Mouse (Mus musculus): ENCODE measurements around the gene Xab2. TPM values are rescaled to one million over a fixed set of nuclear protein-coding genes. Genes with fewer than 3 reads are reported as not detected.
A peak's percentile ranks its signal among the peaks of the same experiment; 100 is the strongest.

Xab2 gene
- polyA plus RNA-seq, 1 experiment from 2014 or later = 56.1 TPM

DNA sequence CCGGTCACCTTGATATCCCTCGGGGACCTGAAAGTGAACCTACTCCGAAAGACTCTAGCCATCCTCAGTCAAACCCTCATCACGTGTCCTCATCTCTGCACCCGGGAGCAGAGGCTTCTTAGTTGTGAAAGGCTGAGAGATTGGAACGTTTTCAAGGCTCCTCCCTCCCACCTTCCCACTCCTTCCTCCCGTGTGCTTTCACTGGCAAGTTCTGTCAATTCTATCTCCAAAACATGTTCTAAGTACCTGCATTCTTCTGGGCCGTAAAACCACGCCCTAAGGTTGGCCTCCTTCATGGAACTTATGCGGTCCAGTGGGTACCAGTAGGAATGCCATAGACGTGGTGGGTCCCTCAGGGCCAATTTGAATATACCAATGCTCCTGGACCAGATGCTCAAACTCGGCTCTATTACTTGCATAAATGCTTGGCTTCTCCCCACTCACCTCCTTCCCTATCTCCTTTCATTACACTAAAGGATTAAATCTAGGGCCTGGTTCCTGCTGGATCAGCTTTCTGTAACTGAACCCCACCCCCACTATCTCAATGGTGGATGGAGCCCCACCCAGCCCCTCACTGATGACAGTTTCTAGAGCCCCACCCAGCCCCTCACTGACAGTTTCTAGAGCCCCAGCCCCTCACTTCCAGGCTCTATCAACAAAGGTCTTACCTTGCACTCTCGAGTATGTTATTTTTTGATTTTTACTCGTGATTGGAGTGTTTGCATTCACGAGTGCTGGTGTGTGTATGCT lies 44.7 kb downstream of the Xab2 start:
- Histone ChIP-seq H3K9me3 (ENCODE audit: control insufficient read depth, low read length) (no peaks in the 10 kb centered on the region), H3K4me2 (ENCODE audit: low read depth, low read length) (no peak overlapping the region), H3K27ac (ENCODE audit: low read length) (no peak overlapping the region), H3K36me3 (ENCODE audit: control insufficient read depth, insufficient read depth, low read length) (no peaks in the 10 kb centered on the region), H3K9ac (ENCODE audit: low read length) (no peak overlapping the region), H3K27me3 (ENCODE audit: control insufficient read depth, insufficient read depth, low read depth, low read length) (no peaks in the 10 kb centered on the region), H3K4me1 (replicated peaks; ENCODE audit: control insufficient read depth, insufficient read depth, low read length) (no peaks in the 10 kb centered on the region; the same call in 1 of the 2 replicates), H3K4me3 (ENCODE audit: low read length) (no peak overlapping the region)
- ATAC-seq (ENCODE audit: low read depth) = no peak
- 55% methylated on average over 15 of the region's 15 CpGs for WGBS

- no peaks in the 10 kb centered on the region; the same call in 1 of the 2 replicates for H3K4me1 ChIP-seq (replicated peaks; ENCODE audit: control insufficient read depth, insufficient read depth, low read length)
- H3K4me3 ChIP-seq (ENCODE audit: low read length) = no peak overlapping the region
- H3K9me3 ChIP-seq (ENCODE audit: control insufficient read depth, low read length) = no peaks in the 10 kb centered on the region
- H3K36me3 ChIP-seq (ENCODE audit: control insufficient read depth, insufficient read depth, low read length) = no peaks in the 10 kb centered on the region
- no peak for ATAC-seq (ENCODE audit: low read depth)
- no peak overlapping the region for H3K4me2 ChIP-seq (ENCODE audit: low read depth, low read length)
- H3K27me3 ChIP-seq (ENCODE audit: control insufficient read depth, insufficient read depth, low read depth, low read length) = no peaks in the 10 kb centered on the region
- no peak overlapping the region for H3K27ac ChIP-seq (ENCODE audit: low read length)
- 83% methylated on average over 3 of the region's 3 CpGs for WGBS
- no peak overlapping the region for H3K9ac ChIP-seq (ENCODE audit: low read length)
These were observed 46.6 kb downstream of the Xab2 start for GRCm38 (mm10) chr8:3574546-3574945.

- no peak overlapping the region for H3K4me2 ChIP-seq (ENCODE audit: low read depth, low read length)
- no peak for ATAC-seq (ENCODE audit: low read depth)
- WGBS = 68% methylated on average over 5 of the region's 5 CpGs
These were observed 51.3 kb downstream of the Xab2 start for GRCm38 (mm10) chr8:3569784-3570183.

DNA sequence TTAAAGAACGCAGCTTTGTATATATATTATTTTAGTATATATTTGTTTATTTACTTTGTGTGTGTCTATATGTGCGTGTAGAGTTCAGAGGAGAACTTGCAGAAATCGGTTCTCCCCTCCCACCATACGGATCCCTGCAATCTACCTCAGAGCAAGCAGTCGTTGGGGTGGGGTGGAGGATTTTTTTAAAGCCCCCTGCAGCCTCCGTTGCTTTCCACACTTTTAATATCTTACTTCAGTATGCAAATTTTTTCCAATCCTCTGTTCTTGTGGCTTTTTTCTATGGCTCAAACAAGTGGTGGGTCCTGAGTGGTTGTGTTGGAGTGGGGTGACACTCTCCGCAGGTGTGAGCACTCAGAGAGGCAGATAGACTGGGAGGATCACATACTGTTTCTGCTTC lies 52.7 kb downstream of the Xab2 start:
- no peaks in the 10 kb centered on the region for H3K9me3 ChIP-seq (ENCODE audit: control insufficient read depth, low read length)
- H3K9ac ChIP-seq (ENCODE audit: low read length) = no peak overlapping the region
- no peak overlapping the region for H3K4me3 ChIP-seq (ENCODE audit: low read length)
- ATAC-seq (ENCODE audit: low read depth) = no peak
- no peak overlapping the region for H3K27ac ChIP-seq (ENCODE audit: low read length)
- H3K27me3 ChIP-seq (ENCODE audit: control insufficient read depth, insufficient read depth, low read depth, low read length) = no peaks in the 10 kb centered on the region
- no peaks in the 10 kb centered on the region for H3K36me3 ChIP-seq (ENCODE audit: control insufficient read depth, insufficient read depth, low read length)
- 8% methylated on average over 7 of the region's 7 CpGs for WGBS
- peak overlapping the region; percentile 9; the same call in 1 of the 2 replicates for H3K4me2 ChIP-seq (ENCODE audit: low read depth, low read length)
- H3K4me1 ChIP-seq (replicated peaks; ENCODE audit: control insufficient read depth, insufficient read depth, low read length) = no peaks in the 10 kb centered on the region

More at GRCm38 (mm10) chr8:3569784-3570183, 51.3 kb downstream of the Xab2 start:
- H3K9ac ChIP-seq (ENCODE audit: low read length) = no peak overlapping the region
- H3K36me3 ChIP-seq (ENCODE audit: control insufficient read depth, insufficient read depth, low read length) = no peaks in the 10 kb centered on the region
- H3K27ac ChIP-seq (ENCODE audit: low read length) = no peak overlapping the region
- H3K4me1 ChIP-seq (replicated peaks; ENCODE audit: control insufficient read depth, insufficient read depth, low read length) = no peaks in the 10 kb centered on the region
- H3K4me3 ChIP-seq (ENCODE audit: low read length) = no peak overlapping the region
- no peaks in the 10 kb centered on the region for H3K27me3 ChIP-seq (ENCODE audit: control insufficient read depth, insufficient read depth, low read depth, low read length)
- H3K9me3 ChIP-seq (ENCODE audit: control insufficient read depth, low read length) = no peaks in the 10 kb centered on the region

DNA sequence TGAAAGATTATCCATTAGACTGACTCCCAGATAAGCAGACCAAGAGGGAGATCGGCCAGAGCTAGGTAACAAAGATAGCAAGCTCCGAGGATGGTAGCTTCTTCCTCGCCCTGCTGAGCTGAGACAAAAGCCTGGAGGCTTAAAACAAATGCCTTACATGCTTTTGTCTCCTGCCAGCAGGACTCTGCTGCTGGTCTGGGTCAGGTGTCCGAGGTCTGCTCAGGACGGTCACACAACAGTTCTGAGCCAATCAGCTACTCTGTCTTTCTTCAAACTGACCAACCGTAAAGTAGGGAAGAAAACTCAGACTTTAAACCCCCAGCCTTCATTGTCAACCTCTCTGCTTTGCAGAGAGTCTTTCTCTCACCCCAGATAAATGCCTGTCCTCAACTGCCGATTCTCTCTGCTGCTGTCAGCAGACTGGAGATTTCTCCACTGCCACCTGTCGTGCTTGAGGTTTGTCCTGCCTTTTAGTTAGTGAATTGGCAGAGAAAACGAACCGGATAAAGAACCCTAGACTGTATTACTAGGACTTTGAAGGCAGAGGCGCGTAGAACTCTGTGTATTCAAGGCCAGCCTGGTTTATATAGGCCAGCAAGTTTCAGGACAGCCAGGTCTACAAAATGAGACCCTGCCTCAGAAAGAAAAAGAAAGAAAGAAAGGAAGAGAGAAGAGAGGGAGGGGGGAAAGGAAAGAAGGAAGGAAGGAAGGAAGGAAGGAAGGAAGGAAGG lies 53.3 kb downstream of the Xab2 start, which contains the start of gene C330021F23Rik:
Gene C330021F23Rik (plus strand): TSS at position 350 of the 731 bp plus-strand sequence.
- H3K9ac ChIP-seq (ENCODE audit: low read length) = 0 out of 2 replicates have a peak within 1 kb of the TSS, but pooled peaks have one; percentile 13
- peak within 1 kb of the TSS; percentile 13; the same call in 1 of the 2 replicates for H3K4me3 ChIP-seq (ENCODE audit: low read length)
- H3K27me3 ChIP-seq (ENCODE audit: control insufficient read depth, insufficient read depth, low read depth, low read length) = no peaks in the 10 kb centered on the region
- 5% methylated on average over 12 of the region's 12 CpGs for WGBS
- H3K27ac ChIP-seq (ENCODE audit: low read length) = no peak within 1 kb of the TSS
- peak within 1 kb of the TSS; percentile 21 for H3K4me2 ChIP-seq (ENCODE audit: low read depth, low read length)
- no peaks in the 10 kb centered on the region for H3K4me1 ChIP-seq (replicated peaks; ENCODE audit: control insufficient read depth, insufficient read depth, low read length)
- ATAC-seq (ENCODE audit: low read depth) = 0 out of 2 replicates have a peak, but pooled peaks have one; percentile 38
- no peaks in the 10 kb centered on the region for H3K9me3 ChIP-seq (ENCODE audit: control insufficient read depth, low read length)
- H3K36me3 ChIP-seq (ENCODE audit: control insufficient read depth, insufficient read depth, low read length) = no peaks in the 10 kb centered on the region

Other genes starting within 250 kb of the Xab2 start
- gene Arhgef18, start 228.3 kb downstream of the Xab2 start, polyA plus RNA-seq (2015; fragmentation: Nextera tagmentation; extraction: Ambion mirVana) = 6.9 and 7.6 TPM in 2 replicates
- 9.5 and 11.1 TPM in 2 replicates for gene Pex11g, start 153.6 kb downstream of the Xab2 start, polyA plus RNA-seq (2015; fragmentation: Nextera tagmentation; extraction: Ambion mirVana)
- gene Tex45, start 150.5 kb downstream of the Xab2 start, polyA plus RNA-seq (2015; fragmentation: Nextera tagmentation; extraction: Ambion mirVana) = not detected in 2 replicates
- 39.1 and 41.8 TPM in 2 replicates for gene Zfp358, start 128.2 kb downstream of the Xab2 start, polyA plus RNA-seq (2015; fragmentation: Nextera tagmentation; extraction: Ambion mirVana)
- gene Mcoln1, start 120.9 kb downstream of the Xab2 start, polyA plus RNA-seq (2015; fragmentation: Nextera tagmentation; extraction: Ambion mirVana) = 48.0 and 53.0 TPM in 2 replicates
- gene Pnpla6, start 105.9 kb downstream of the Xab2 start, polyA plus RNA-seq (2015; fragmentation: Nextera tagmentation; extraction: Ambion mirVana) = 27.3 and 30.9 TPM in 2 replicates
- 1.1 and 2.2 TPM in 2 replicates for gene C330021F23Rik, start 53.3 kb downstream of the Xab2 start, polyA plus RNA-seq (2015; fragmentation: Nextera tagmentation; extraction: Ambion mirVana)
- gene Camsap3, start 34.0 kb downstream of the Xab2 start, polyA plus RNA-seq (2015; fragmentation: Nextera tagmentation; extraction: Ambion mirVana) = 6.9 and 7.7 TPM in 2 replicates
- 97.8 and 111 TPM in 2 replicates for gene Pet100, start 232 bp upstream of the Xab2 start, polyA plus RNA-seq (2015; fragmentation: Nextera tagmentation; extraction: Ambion mirVana)
- 0.10 and 0.34 TPM in 2 replicates for gene Pcp2, start 4.2 kb upstream of the Xab2 start, polyA plus RNA-seq (2015; fragmentation: Nextera tagmentation; extraction: Ambion mirVana)
- 91.6 and 112 TPM in 2 replicates for gene Stxbp2, start 9.6 kb upstream of the Xab2 start, polyA plus RNA-seq (2015; fragmentation: Nextera tagmentation; extraction: Ambion mirVana)
- 0.18 TPM in 1 of 2 replicates, not detected in the other for gene Retn, start 34.5 kb upstream of the Xab2 start, polyA plus RNA-seq (2015; fragmentation: Nextera tagmentation; extraction: Ambion mirVana)
- gene Mcemp1, start 44.4 kb upstream of the Xab2 start, polyA plus RNA-seq (2015; fragmentation: Nextera tagmentation; extraction: Ambion mirVana) = 2.8 and 4.2 TPM in 2 replicates
- gene Fcor, start 51.0 kb upstream of the Xab2 start, polyA plus RNA-seq (2015; fragmentation: Nextera tagmentation; extraction: Ambion mirVana) = 10.0 and 10.6 TPM in 2 replicates
- gene Trappc5, start 55.0 kb upstream of the Xab2 start, polyA plus RNA-seq (2015; fragmentation: Nextera tagmentation; extraction: Ambion mirVana) = 36.4 and 38.2 TPM in 2 replicates
- 0.15 and 0.18 TPM in 2 replicates for gene Fcer2a, start 72.9 kb upstream of the Xab2 start, polyA plus RNA-seq (2015; fragmentation: Nextera tagmentation; extraction: Ambion mirVana)
- gene Clec4g, start 99.3 kb upstream of the Xab2 start, polyA plus RNA-seq (2015; fragmentation: Nextera tagmentation; extraction: Ambion mirVana) = 0.43 and 0.62 TPM in 2 replicates
- 0.30 and 0.47 TPM in 2 replicates for gene Cd209a, start 127.7 kb upstream of the Xab2 start, polyA plus RNA-seq (2015; fragmentation: Nextera tagmentation; extraction: Ambion mirVana)
- not detected in 2 replicates for gene Cd209e, start 233.0 kb upstream of the Xab2 start, polyA plus RNA-seq (2015; fragmentation: Nextera tagmentation; extraction: Ambion mirVana)